Mouse (Mus musculus) kidney, postnatal 10 days (tissue): Measurements from ENCODE around the gene Scyl3.

Source experiments
- DNase-seq: peaks from one replicate; pipeline ENCODE4 v3.0.0; 2021; ENCODE audit warnings: mixed read lengths

Scyl3 gene

DNA sequence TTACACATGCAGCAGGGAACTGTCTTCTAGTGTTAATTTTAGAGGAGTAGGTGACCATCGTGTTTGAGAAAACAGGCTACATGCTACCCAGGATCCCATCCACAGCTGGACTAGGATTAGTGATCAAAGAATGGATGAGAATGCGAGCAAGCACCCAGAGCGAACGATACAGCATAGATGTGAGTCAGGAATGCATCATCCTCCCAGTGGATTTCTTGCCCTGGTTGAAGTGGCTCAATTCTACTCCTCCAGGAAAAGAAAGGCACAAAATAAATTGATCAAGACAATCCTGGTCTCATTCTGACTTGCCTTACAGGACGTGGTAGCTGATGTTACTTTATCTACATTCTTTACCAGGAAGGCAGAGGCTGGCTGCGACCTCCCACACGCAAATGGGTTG, at the start of gene Scyl3:
Gene Scyl3, plus strand, starts transcription at position 255 of the 400 bp plus-strand sequence.
- DNase-seq = no peak

DNA sequence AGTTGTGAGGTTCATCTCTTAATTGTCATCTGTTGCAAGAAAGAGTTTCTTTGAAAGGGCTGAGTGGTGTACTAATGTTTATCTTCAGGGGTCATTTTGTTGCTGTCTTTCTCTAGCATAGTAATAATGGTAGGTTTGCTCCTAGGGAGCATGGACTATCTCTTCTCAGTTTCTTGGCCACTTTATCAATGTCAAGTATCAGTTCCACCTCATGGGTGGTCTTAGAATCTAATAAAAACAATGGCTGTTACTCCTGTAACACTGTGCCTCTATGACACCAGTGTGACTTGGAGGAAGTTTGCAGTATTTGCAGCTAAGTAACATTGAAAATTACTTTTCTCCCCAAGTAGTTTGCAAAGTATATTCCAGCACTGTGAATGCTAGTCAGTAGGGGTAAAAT, 39.3 kb upstream of the Scyl3 start:
- no peak for DNase-seq

DNA sequence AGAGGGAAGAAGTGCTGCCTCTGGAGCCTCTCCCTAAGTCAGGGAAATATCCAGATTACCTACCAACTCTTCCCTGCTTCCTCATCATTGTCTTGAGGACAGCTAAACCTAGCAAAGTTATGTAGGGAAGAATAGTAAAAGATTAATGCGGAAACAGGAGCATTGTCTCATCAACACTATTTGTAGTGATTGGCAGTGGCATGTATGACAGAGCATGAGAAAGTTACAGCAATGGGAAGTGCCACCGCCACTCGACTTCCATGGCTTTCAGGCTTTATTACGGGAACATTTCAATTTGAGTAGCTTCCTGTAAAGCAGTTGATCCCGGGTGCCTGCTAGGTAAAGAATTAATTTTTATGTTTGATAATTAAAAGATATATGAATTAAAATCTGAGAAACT, 35.6 kb upstream of the Scyl3 start:
- no peak for DNase-seq

DNA sequence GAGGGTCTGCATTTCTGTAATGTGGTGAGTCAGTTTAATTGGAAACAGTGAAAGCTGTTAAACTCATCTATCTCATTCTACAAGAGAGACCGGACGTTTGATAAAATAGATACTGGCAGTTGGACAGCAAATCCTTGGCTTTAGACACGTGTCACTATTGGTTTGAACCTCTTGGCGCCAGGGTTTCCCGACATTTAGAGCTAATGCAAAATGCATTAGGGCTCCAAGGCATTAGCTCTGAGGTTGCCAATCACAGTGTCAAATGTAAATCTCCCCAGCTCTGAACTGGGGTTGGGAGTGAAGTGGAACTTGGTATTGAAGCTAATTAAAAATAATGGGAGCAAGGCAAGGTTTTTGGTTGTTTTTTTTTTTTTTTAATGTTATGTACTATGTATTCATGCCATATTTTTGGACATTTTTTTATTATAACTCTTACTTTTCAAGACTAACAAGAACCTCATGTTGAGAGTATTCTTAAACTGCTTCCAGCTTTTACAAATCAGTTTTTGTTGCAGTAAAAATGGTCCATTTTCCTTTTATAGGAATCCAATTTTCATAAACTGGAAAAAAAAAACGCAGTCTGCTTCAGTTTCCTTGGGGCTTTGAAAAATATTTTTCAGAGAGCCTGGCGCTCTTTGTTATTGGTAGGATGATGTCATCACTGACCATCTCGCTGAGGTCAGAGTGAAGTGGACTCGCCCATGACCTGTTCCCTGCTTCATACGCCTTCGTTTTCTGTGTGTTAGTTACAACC, 34.9 kb upstream of the Scyl3 start:
- DNase-seq = no peak

DNA sequence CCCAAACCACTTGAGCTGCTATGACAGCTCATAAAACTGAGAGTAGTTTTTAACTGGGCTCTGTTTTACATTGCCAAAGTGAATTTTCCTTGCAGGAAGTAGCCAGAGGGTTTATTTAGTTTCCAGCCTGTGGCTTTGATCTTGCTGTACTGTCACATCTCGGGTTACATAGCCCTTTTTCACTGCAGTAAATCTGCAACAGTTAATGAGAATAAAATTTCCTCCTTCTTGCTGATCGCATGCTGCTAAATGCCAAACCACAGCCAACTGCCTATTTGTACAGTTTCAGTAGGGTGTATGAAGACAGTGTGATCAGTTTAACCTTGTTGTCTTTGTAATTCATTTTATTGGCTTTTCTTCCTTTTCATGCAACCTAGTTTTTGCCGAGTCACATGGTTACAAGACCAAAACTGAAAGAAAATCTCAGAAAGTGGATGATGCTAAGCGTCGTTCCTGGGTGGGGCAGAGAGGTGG, 30.6 kb upstream of the Scyl3 start:
- DNase-seq = no peak

DNA sequence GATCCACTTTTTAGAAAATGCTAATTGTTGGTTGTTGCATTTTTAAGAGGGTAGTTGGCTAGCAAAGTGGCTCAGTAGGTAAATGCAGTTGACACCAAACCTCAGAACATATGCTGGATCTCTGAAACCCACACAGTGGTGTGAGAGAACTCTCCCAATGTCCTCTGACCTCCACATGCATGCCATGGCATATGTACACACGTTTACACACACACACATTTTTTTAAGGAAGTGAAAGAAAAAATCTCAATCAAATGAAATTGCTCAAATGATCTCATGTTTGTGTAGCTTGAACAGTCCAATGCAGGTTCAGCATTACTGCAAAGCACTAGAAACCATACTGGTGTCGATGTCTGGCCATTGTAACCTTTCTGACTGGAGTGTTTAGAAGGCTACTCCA, 29.3 kb upstream of the Scyl3 start:
- no peak for DNase-seq

DNA sequence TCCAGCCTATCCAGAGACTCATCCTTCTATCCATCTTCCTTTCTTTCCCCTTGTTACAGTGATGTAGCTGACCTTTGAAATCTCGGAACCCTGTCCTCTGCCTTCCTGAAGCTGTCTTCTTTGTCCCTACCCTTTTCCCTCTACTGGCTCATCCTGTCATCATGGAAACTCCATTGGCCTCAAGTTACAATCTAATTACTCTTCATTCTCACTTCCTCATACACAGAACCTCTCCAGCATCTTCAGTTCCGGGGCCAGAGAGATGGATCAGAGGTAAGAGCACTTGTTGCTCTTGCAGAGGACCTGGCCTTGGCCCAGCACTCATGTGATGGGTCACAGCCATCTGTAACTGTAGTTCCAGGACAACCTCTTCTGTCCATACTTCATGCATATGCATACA, 28.7 kb upstream of the Scyl3 start:
- DNase-seq = no peak

DNA sequence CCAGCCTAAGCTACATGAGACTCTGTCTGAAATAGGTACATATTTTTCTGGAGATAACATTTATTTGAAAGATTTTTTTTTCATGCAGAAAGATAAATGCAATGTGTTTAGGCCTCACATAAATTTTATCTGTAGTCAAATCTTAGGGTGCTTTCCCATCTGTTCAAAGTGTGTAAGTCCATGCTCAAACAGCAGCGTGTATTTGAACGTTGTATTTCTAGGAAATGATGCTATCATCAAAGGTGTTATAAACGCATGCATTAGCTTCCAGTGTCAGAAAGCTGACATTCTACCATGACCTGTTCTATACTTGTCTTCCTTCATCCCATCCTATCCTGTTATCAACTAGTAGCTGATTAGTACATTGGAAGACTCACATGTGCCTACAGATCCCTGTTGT, 25.5 kb upstream of the Scyl3 start:
- no peak for DNase-seq

DNA sequence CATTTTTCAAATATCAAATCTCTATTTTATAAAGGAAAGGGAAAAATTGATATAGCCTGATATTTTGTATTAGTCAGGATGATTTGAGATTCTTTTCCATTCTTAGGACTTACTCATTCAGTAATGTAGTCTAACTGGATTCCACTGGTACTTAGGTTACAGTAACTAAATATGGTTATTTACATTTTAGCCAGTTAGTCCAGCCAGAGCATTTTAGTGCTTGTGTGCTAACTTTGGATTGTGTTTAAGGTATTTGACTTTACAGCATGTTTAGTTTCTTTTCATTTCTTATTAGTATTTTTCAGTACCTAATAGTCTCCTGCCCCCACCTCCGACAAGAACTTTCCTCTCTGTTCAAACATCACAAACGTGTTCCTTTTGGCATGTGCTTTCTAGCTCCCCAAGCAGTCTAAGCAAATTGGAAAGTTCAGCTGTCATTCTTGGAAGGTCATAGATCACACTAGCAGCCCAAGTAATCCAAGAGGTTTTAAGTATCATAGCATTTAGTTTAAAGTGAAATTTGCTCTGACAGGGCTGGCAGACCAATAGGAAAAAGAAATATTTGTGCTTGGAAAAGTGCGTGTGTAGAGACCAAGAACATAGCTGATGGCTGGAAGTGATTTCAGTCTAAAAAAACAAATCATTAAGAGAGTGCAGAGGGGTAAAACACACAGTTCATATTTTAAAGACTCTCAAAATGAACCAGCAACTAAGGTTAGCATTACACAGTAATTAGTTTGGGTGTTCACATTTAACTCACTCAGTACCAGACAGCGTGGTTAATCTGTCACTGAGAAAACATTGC, 21.7 kb upstream of the Scyl3 start:
- DNase-seq = no peak

DNA sequence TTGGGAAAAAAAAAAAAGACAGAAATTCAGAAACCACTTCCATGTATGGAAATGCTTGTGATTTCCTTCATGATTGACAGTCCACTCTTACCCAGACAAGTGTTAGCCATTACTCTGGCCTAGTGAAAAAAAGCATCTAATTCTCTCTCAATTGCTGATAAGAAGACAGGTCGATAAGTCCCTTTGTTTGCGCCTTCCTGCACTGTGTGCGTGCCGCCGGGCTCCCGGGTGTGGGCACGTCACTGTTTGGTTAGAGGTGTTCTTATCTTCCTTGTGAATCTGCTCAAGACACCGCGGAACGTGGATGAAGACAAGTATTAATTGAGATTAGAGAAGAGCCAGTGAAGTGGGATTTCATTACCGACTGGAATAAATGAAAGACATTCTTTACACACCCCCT, 20.5 kb upstream of the Scyl3 start:
- DNase-seq = no peak

DNA sequence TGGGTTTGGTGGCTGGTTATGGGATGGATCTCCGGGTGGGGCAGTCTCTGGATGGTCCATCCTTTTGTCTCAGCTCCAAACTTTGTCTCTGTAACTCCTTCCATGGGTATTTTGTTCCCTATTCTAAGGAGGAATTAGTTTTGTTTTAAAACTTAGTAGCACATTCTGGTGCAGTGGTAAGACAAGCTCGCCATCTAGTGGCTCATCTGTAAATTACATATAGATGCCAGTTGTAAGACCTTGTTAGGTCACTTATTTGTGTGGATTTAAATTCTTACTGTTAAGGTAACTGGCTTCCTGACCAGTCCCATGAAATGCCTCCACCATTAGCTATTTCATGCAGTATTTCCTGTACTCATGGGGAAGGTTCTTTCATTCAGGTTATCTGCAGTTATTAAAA, 18.6 kb upstream of the Scyl3 start:
- peak; percentile 39 for DNase-seq

DNA sequence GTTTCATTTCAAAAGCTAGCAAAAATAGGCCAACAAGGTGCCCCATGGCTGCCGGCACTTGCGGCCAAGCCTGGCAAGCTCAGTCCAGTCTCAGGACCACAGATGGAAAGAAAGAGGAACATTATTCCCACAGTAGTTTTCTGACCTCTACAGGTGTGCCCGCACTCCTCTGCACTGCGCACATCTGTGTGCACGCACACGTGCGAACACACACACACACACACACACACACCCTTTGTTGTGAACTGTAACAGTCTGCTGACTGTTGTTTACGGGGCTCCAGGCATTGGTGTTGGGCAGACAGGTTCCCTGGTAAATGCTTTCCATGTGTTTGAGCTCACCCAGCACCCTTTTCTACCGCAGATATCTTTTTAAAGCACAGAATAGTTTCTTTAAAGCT, 18.1 kb upstream of the Scyl3 start:
- DNase-seq = no peak

DNA sequence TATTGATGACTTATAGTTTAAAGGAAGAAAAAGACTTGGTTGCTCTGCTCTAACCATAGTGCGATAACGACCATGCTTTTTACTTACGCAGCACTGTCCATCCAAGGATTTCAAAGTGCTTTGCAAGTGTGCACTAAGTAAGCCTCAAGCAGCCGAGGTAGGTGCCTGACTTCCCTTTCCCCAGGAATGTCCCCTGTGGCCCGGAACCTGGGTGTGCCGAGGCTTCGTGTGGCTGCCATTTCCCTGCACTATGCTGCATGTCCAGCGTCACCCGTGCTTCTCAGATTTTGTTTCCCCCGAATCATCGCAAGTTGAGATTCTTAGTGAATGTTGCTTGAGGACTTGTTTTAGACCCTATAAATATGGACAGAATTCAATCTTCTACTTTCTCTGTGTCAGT, 16.9 kb upstream of the Scyl3 start:
- no peak for DNase-seq

DNA sequence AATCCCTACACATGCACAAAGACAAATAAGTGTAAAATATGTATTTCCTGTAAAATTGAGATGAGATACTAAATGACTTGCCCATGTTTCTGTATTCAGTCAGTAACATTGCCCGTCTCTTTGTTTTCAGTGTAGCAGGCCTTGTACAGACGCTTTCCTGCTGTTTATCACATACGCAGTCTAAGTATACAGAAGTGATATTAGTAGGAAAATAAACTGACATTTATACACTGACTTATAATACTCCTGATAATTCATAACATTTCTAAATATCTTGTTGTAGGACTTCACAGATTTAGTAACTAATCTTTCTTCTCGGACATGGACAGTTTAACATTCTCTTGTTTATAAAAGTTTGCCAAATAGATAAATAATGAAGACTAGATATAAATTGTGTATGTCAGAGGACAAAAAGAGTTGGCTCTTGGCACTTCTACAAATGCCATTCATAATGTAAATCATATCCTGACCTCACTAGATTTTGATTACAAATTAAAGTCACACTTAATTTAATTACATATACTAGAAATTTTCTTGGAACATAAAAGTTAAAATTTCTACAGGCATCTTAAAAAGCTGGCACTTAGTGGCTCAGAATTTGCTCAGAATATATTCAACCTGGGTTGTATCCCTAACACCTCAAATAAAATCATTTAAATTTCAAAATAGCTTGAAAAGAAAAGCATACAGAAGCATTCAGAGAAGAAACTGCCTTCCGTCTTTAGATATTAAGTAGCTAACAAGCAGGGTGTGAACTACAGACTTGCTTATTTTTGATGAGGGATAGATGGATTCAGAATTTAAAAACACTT, 11.3 kb upstream of the Scyl3 start:
- DNase-seq = no peak

DNA sequence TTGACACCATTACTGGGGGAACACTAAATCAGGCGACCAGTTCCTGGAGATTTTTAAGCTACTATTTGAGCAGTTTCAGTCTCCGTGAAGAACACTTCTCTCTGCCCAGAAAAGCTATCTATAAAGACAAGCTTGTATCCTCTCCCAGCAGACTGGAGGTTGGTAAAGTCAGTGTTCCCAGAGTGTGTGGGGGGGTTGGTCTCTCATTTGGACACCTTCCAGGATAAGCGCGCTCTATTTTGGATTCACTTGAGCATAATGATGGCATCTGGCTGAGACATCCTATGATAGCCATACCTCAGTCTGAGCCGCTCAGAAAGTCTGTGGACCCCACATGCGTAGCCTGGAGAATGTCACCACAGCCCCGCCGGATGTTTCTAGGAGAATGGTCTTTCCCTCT, 4.8 kb upstream of the Scyl3 start:
- no peak for DNase-seq

DNA sequence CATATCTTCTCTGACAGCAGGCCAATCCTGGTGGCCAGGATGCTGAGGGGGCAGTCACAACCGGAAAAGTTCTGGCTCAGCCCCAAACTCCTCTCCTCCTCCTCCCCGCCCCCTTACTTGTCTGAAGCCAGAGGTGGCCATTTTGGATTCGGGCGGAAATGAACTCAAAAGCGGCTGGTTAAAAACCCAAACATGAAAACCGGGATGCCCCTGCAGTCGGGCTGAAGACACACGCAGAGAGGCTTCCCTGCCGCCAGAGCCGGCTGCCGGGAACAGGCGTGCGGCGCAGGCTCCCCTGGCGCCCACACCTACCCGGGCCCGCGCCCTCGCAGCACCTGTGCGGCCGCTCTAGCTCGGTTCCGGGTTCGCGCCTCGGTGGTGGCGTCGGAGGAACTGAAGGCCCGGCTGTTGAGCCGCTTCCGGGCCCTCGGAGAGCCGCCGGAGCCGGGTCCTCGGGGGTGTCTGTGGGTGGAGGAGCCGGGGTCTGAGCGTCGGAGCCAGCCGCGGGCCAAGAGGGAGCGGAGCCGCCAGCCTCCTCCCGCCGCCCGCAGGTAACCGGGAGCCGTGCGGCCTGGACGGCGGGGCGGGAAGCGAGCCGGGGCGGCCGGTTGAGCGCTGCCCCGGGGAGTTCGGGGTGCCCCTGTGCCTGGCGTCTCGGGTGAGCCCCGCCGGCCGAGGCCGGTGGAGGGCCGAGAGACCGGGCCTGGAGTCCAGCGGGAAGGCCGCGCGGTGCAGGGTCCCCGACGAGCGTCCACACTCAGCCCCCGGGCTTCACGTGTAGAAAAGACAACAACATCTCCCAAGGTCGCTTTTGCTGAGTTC, 947 bp downstream of the Scyl3 start:
- peak; percentile 94 for DNase-seq

DNA sequence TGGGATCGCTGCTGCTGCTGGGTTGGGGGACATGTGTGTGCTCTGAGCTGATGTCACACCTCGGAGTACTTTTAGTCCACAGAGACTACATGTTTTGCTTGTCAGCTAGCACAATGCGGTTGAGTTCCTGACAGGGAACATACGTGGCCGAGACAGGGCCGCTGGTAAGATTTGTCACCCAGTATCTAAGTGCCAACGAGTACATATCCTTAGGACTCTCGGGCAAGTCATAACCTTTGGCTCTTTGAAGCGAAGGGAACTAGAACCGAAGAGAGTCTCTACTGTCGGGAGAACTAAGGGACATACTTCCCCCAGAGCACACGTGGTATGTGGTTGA, 1.5 kb downstream of the Scyl3 start:
- DNase-seq = no peak

DNA sequence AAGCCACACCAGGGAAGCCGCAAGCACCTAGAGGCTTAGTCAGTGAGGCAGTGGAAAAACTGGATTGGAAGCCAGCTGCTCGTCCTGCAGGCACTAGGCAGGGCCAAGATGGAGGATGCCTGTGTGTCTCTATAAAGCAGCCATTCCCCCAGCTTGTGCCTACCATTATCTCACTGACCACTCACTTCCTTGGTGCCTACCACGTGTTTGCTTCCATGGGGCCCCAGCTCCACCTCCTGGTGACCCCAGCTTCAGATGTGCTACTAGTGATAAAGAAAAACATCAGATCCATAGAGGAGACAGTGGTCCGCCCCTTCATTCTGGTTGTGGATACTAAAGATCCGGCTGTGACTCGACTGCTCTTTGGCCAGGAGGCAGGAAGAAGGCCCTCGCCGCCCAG, 2.9 kb downstream of the Scyl3 start:
- DNase-seq = no peak

DNA sequence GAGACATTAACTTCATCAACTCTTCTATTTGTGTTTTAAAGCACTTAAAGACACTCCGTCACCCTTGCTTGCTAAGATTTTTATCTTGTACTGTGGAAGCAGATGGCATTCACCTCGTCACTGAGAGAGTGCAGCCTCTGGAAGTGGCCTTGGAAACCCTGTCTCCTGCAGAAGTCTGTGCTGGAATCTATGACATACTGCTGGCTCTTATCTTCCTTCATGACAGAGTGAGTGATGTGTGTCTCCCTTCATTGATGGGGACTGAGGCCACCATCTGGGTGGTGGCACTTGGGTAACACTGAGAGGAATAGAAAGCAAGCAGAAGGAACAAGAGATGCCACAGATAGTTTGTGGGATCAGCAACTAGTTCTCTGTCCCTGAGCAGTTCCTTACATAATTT, 5.7 kb downstream of the Scyl3 start:
- no peak for DNase-seq

DNA sequence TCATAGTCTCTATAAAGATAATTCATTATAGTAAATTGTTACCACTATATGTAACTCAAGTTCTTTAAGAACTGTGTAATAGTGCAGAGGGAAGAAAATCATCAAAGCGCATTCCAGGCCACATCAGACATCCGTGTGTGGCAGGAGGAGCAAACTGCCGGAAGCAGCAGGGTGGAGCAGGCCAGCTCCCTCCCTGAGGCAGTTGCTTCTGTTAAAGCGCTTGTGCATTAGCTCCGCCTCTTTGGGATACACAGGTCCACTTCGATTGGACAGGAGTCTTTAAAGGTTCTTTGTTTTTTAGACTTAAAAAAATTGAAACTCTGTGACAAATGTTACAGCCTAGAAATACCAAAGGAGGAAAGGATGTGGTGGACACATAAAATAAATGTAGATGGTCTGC, 13.2 kb downstream of the Scyl3 start:
- DNase-seq = no peak

DNA sequence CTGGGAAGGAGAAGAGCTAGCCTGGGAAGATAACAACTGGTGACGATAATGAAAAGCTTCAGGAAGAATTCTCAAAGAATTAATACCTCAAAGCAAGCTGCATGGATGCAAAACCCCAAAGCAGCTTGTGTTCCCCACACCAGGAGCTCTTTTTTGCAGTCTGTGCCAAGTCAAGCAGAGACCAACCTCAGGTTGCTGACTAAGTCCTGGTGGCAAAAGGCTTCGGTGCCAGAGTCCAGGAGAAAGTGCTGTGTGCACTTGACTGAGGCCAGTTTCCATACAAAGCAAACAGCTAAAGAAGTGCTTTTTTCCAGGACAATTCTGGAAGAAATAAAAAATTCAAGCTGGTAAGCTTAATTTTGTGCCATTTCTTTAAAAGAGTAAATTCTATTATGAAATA, 24.5 kb downstream of the Scyl3 start:
- DNase-seq = peak; percentile 14

DNA sequence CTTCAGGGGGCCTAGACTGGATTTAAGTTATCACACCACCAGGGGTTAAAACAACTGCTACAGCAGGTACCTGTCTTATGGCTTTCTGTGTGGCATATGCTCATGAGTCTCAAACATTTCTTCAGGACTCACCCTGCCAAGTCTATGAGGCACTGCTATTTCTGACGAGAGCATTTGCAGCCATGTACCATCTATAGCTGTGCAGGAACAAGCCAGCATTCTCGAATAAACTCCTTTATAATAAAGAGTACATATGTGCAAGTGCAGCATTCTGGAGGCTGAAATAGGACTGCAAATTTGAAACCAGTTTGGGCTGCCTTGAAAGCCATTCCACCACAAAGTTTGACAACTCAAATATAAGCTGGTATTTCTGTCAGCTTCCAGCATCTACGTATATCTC, 29.1 kb downstream of the Scyl3 start:
- DNase-seq = no peak
